Mouse (Mus musculus) C2C12 (cell line): ENCODE results near the gene 6330409D20Rik. TPM values are rescaled to one million over a fixed set of nuclear protein-coding genes. Genes with fewer than 3 reads are reported as not detected.

ENCODE experiments used
- H3K27me3 ChIP-seq: one replicate; pipeline ENCODE4 v1.6.1; 2011; ENCODE audit not compliant: control insufficient read depth, insufficient read depth, insufficient read length
- H3K36me3 ChIP-seq: one replicate; pipeline ENCODE4 v1.6.1; 2011; ENCODE audit not compliant: control insufficient read depth, insufficient read depth
- H3K4me3 ChIP-seq: one replicate; pipeline ENCODE4 v1.5.1; 2011; ENCODE audit warnings: mild to moderate bottlenecking, control low read depth; ENCODE audit not compliant: poor library complexity, insufficient read depth, severe bottlenecking
- H3K79me2 ChIP-seq: one replicate; pipeline ENCODE4 v1.6.1; 2011; ENCODE audit not compliant: control insufficient read depth, insufficient read depth
- H3K79me3 ChIP-seq: one replicate; pipeline ENCODE4 v1.6.1; 2011; ENCODE audit warnings: low read depth, control low read depth
- H3ac ChIP-seq: one replicate; pipeline ENCODE3; 2011; ENCODE audit warnings: low read depth; ENCODE audit not compliant: control insufficient read depth, insufficient read length
- CEBPB ChIP-seq: IDR thresholded peaks from one replicate; pipeline ENCODE4 v1.6.1; 2011; ENCODE audit warnings: low read depth, mild to moderate bottlenecking, control low read depth, moderate library complexity
- CTCF ChIP-seq: IDR thresholded peaks from one replicate; pipeline ENCODE4 v1.5.1; 2011; ENCODE audit not compliant: control insufficient read depth, insufficient read depth, insufficient read length
- FOSL1 ChIP-seq: IDR thresholded peaks from one replicate; pipeline ENCODE4 v1.8.0; 2011; ENCODE audit warnings: mild to moderate bottlenecking, low read length; ENCODE audit not compliant: poor library complexity, insufficient read depth, severe bottlenecking
- MAX ChIP-seq: IDR thresholded peaks from one replicate; pipeline ENCODE4 v1.6.1; 2011; ENCODE audit warnings: mild to moderate bottlenecking, control low read depth
- MYOD1 ChIP-seq: IDR thresholded peaks from one replicate; pipeline ENCODE4 v1.6.1; 2011; ENCODE audit warnings: low read depth; ENCODE audit not compliant: control insufficient read depth, insufficient read length
- MYOG ChIP-seq: IDR thresholded peaks from one replicate; pipeline ENCODE4 v1.6.1; 2011; ENCODE audit not compliant: control insufficient read depth, insufficient read length; ENCODE audit errors: extremely low read depth
- USF1 ChIP-seq: IDR thresholded peaks from one replicate; pipeline ENCODE4 v1.6.1; 2011; ENCODE audit warnings: low read depth, mild to moderate bottlenecking, control low read depth, moderate library complexity
- polyA plus RNA-seq: library from polyadenylated mRNA; unstranded; fragments of >200 nt; fragmentation: generic; extraction: Trizol; gene quantifications from one replicate; pipeline ENCODE4 v1.2.1, GENCODE M21; 2012; ENCODE audit warnings: missing spikeins

6330409D20Rik gene
- polyA plus RNA-seq, 1 experiment = not detected

DNA sequence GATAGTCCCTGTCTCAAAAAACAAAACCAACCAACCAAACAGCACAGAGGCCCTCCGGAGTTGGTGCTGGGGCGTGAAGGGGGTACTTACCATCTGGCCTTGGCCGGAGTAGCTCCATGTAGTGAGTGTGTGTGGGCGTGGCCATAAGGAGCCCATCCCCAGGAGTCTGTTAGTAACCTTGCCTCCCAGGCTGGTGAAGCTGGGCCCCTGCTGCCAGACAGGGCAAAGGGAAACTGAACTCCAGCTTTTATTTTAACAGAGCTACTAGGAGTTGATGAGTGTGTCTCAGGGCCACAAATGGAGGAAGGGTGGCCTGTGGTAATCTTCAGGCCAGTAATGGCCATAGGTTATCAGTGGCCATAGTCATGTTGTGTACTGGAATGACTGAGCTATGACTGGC, 6.3 kb downstream of the 6330409D20Rik start:
- Histone ChIP-seq H3K4me3 (no peak overlapping the region), H3K79me3 (no peaks in the 10 kb centered on the region), H3K36me3 (no peaks in the 10 kb centered on the region), H3K27me3 (no peaks in the 10 kb centered on the region), H3K79me2 (no peaks in the 10 kb centered on the region), H3ac (no peak overlapping the region)
- TF ChIP-seq MYOD1 = no peak
- no peak for TF ChIP-seq FOSL1
- TF ChIP-seq MAX = no peak
- no peak for TF ChIP-seq CEBPB

DNA sequence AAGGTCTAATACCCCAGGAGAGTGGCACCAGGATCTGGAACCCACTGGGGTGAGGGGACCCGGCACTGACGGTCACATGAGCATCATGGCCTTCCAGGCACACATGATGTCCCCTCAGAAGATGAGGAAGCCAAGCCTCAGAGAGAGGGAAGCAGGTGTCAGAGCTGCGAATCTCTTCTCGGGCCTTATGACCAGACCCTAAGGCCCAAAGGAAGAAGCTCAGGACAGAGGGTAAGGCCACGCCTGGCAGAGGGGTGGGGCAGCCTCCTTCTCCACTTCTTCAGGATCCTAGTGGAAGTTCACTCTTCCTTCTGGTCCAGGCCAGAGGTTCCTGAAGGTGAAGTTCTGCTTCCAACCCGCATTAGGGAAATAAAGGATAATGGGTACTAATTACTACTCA, 8.1 kb downstream of the 6330409D20Rik start:
- Histone ChIP-seq H3K79me2 (no peaks in the 10 kb centered on the region), H3ac (no peak overlapping the region), H3K36me3 (no peaks in the 10 kb centered on the region), H3K27me3 (no peaks in the 10 kb centered on the region), H3K79me3 (no peaks in the 10 kb centered on the region), H3K4me3 (no peak overlapping the region)
- TF ChIP-seq MAX = no peak
- no peak for TF ChIP-seq USF1
- TF ChIP-seq CEBPB = no peak
- no peak for TF ChIP-seq FOSL1

DNA sequence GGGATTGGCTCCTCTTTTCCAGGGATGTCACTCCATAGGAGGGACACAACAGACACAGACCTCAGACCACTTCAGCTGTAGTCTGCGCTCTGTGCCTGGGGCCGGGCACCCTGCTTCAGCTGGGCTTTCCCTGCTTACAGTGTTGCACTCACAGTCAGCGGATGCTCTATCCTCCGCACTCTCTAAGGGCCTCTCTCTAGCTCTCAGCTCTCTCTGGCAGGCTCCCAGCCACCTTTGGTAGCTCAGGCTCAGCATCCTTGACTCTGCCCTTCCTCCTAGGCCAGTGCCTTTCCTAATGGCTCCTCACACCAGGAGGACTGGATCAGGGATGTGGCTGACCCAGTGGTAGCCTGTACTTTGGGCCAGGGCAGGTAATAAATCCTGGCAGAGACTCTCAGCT, 8.9 kb downstream of the 6330409D20Rik start:
- Histone ChIP-seq H3K79me2 (no peaks in the 10 kb centered on the region), H3K79me3 (no peaks in the 10 kb centered on the region), H3K27me3 (no peaks in the 10 kb centered on the region), H3ac (no peak overlapping the region), H3K4me3 (no peak overlapping the region), H3K36me3 (no peaks in the 10 kb centered on the region)
- TF ChIP-seq MAX = no peak
- no peak for TF ChIP-seq CTCF
- no peak for TF ChIP-seq FOSL1
- no peak for TF ChIP-seq USF1
- no peak for TF ChIP-seq MYOD1
- TF ChIP-seq MYOG = no peak

DNA sequence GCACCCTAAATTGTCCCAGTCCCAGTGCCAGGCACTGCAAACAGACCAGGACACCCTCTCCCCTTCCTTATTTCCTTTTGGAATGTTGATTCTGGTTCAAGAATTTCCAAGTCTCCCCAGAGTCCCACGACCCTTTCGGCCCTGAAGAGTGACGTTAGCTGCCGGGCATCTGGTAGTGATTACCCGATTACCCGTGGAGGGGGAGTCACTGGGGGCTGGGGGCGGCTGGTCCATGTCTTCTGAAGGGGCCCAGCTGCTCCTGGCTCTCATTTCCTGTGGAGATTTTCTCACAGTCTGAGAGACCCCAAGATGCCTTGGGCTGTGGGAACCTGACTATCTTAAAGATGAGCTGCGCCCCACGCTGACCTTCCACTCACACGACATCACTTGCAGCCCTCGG, 10.0 kb downstream of the 6330409D20Rik start:
- no peaks in the 10 kb centered on the region for H3K36me3 ChIP-seq
- TF ChIP-seq MYOD1 = no peak
- TF ChIP-seq MAX = no peak
- no peak for TF ChIP-seq CTCF
- no peak for TF ChIP-seq FOSL1
- TF ChIP-seq CEBPB = no peak
- H3K79me2 ChIP-seq = no peaks in the 10 kb centered on the region
- H3ac ChIP-seq = no peak overlapping the region
- no peak overlapping the region for H3K4me3 ChIP-seq
- no peaks in the 10 kb centered on the region for H3K79me3 ChIP-seq
- H3K27me3 ChIP-seq = no peaks in the 10 kb centered on the region

DNA sequence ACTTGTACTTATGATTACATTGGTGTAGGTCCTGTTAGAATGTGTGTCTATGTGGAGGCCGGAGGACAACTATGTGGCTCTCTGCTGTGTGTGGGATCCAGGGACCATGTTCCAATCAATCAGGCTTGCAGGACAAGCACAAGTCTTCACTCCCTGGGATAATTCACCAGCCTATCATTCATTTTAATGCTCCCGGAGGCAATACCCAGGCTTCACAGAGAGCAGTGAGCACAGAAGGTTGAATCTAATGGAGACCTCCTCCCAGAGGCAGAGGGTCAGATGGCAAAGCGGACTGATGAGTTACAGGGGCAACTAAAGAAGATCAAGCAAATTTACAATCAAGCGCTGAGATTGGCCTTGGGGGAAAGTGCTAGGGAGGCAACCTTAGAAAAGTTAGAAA, 11.3 kb downstream of the 6330409D20Rik start:
- no peak overlapping the region for H3ac ChIP-seq
- H3K79me3 ChIP-seq = no peaks in the 10 kb centered on the region
- no peak overlapping the region for H3K4me3 ChIP-seq
- TF ChIP-seq FOSL1 (no peak), MAX (no peak), CTCF (no peak), MYOD1 (no peak), CEBPB (no peak), USF1 (no peak), MYOG (no peak)
- no peaks in the 10 kb centered on the region for H3K27me3 ChIP-seq
- H3K79me2 ChIP-seq = no peaks in the 10 kb centered on the region
- no peaks in the 10 kb centered on the region for H3K36me3 ChIP-seq

DNA sequence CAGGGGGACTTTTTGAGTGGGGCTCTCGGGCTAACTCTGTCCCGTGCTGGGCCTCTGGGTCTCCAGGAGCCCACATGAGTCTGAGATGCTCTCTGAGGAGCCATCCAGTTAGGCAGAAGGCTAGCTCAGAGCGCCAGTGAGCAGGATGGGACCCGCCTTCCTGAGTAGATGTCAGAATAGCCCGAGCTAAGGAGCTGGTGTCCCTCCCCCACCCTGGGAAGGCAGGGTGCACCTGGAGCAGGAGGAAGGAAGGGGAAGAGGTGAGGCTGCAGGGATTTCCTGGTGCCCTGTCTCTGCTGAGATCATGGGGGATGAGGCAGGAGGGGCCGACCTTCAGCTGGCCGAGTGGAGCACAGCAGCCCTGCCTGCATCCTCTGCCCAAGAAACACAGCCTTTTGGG, 12.4 kb downstream of the 6330409D20Rik start:
- Histone ChIP-seq H3K27me3 (no peaks in the 10 kb centered on the region), H3K79me3 (no peaks in the 10 kb centered on the region), H3K4me3 (no peak overlapping the region), H3K79me2 (no peaks in the 10 kb centered on the region), H3K36me3 (no peaks in the 10 kb centered on the region), H3ac (no peak overlapping the region)
- no peak for TF ChIP-seq USF1
- no peak for TF ChIP-seq MYOG
- TF ChIP-seq CEBPB = no peak
- no peak for TF ChIP-seq FOSL1
